Mouse (Mus musculus) ovary, postnatal 36 days (tissue): ENCODE data around the gene Dph1.
"Not testable (repeated sequence)": the region's sequence is repeated elsewhere in the genome, so short reads cannot be mapped to it uniquely, and the experiment has no call there.

Experiments used
- DNase-seq: peaks from one replicate; pipeline ENCODE4 v3.0.0; 2022; ENCODE audit warnings: low spot score, mixed read lengths

Dph1 gene

GRCm38 (mm10) chr11:75203926-75204325 lies 12.9 kb upstream of the Dph1 start:
- DNase-seq = no peak

- DNase-seq = no peak
These were observed 10.7 kb upstream of the Dph1 start for GRCm38 (mm10) chr11:75201721-75202120.

GRCm38 (mm10) chr11:75200935-75201334 lies 9.9 kb upstream of the Dph1 start:
- DNase-seq = no peak

- DNase-seq = no peak
These were observed 8.9 kb upstream of the Dph1 start for GRCm38 (mm10) chr11:75199951-75200350.

- DNase-seq = no peak
These were observed 7.8 kb upstream of the Dph1 start for GRCm38 (mm10) chr11:75198792-75199191.

- DNase-seq = no peak
These were observed 6.9 kb upstream of the Dph1 start for GRCm38 (mm10) chr11:75197956-75198355.

- DNase-seq = no peak
These were observed 5.1 kb upstream of the Dph1 start for GRCm38 (mm10) chr11:75196131-75196530.

GRCm38 (mm10) chr11:75194850-75195461 lies 3.9 kb upstream of the Dph1 start:
- peak; percentile 50 for DNase-seq

- DNase-seq = peak; percentile 29
These were observed 3.2 kb upstream of the Dph1 start for GRCm38 (mm10) chr11:75194121-75194849.

- DNase-seq = peak; percentile 77
These were observed 2.4 kb upstream of the Dph1 start, which contains the start of gene Rtn4rl1 for GRCm38 (mm10) chr11:75193256-75194071. TSS of gene Rtn4rl1 (plus strand) at chr11:75193783.

- peak; percentile 83 for DNase-seq
These were observed 1.5 kb upstream of the Dph1 start for GRCm38 (mm10) chr11:75192336-75193214.

GRCm38 (mm10) chr11:75191841-75192240 lies 800 bp upstream of the Dph1 start:
- no peak for DNase-seq

GRCm38 (mm10) chr11:75190371-75190724 lies 693 bp downstream of the Dph1 start:
- DNase-seq = peak; percentile 85

GRCm38 (mm10) chr11:75189713-75190370 lies 1.2 kb downstream of the Dph1 start:
- DNase-seq = no peak

GRCm38 (mm10) chr11:75184986-75185385 lies 6.1 kb downstream of the Dph1 start:
- DNase-seq = no peak

- DNase-seq = no peak
These were observed 6.5 kb downstream of the Dph1 start for GRCm38 (mm10) chr11:75184573-75184972.

GRCm38 (mm10) chr11:75183917-75184570 lies 7.0 kb downstream of the Dph1 start:
- DNase-seq = no peak

- peak; percentile 89 for DNase-seq
These were observed 12.3 kb downstream of the Dph1 start, which contains the start of gene Ovca2 for GRCm38 (mm10) chr11:75178672-75179208. TSS of gene Ovca2 (minus strand) at chr11:75178835.

GRCm38 (mm10) chr11:75178011-75178410 lies 13.0 kb downstream of the Dph1 start:
- DNase-seq = no peak

- not testable (repeated sequence) for DNase-seq
These were observed 16.5 kb downstream of the Dph1 start for GRCm38 (mm10) chr11:75174574-75174973.
